Mouse (Mus musculus) CH12.LX (cell line): ENCODE measurements around the gene Trappc2l. TPM values are rescaled to one million over a fixed set of nuclear protein-coding genes. Genes with fewer than 3 reads are reported as not detected.
A peak's percentile ranks its signal among the peaks of the same experiment; 100 is the strongest.

ENCODE experiments used
- DNase-seq: peaks from one replicate; pipeline ENCODE4 v3.0.0-alpha.2; 2013; ENCODE audit errors: extremely low read depth
- H3K27ac ChIP-seq: 2 replicates; pipeline ENCODE4 v1.5.1; 2012; ENCODE audit warnings: low read depth, mild to moderate bottlenecking, control low read depth, moderate library complexity; ENCODE audit not compliant: insufficient read depth
- H3K27me3 ChIP-seq: replicated peaks from 2 replicates; pipeline ENCODE3; 2012; ENCODE audit warnings: inconsistent platforms
- H3K36me3 ChIP-seq, 2 experiments: replicated peaks in 1 of 2; 2 replicates each; pipeline versions ENCODE3 to v1.6.1; 2012; ENCODE audit warnings: inconsistent platforms in 1 of 2, low read length in 1 of 2, mild to moderate bottlenecking in 1 of 2, mixed read lengths in 1 of 2, moderate library complexity in 1 of 2; ENCODE audit not compliant: control insufficient read depth in 1 of 2, insufficient read depth in 1 of 2
- H3K4me1 ChIP-seq, 2 experiments: 2 replicates each; pipeline ENCODE4 v1.6.1; 2012; ENCODE audit warnings: inconsistent platforms in 1 of 2, moderate library complexity in 1 of 2; ENCODE audit not compliant: insufficient read depth in 2 of 2, control insufficient read depth in 1 of 2
- H3K4me2 ChIP-seq: 2 replicates; pipeline ENCODE4 v1.6.1; 2012; ENCODE audit warnings: low read depth, mild to moderate bottlenecking, control low read depth; ENCODE audit not compliant: poor library complexity, insufficient read depth, severe bottlenecking
- H3K4me3 ChIP-seq, 3 experiments: fragments of 150-350 bp in 1 of 3; sonication (generic) in 1 of 3; replicated peaks in 1 of 3; 2 replicates each; pipeline versions ENCODE3 to v1.5.1; 2011 to 2012; ENCODE audit warnings: low read depth in 2 of 3, low read length in 2 of 3, mild to moderate bottlenecking in 2 of 3, moderate library complexity in 2 of 3, control low read depth in 1 of 3, improper control_type of control experiment in 1 of 3, inconsistent platforms in 1 of 3, mixed read lengths in 1 of 3; ENCODE audit not compliant: poor library complexity in 1 of 3
- H3K79me2 ChIP-seq: replicated peaks from 2 replicates; pipeline ENCODE4 v1.6.1; 2012; ENCODE audit warnings: mild to moderate bottlenecking, moderate library complexity; ENCODE audit not compliant: control insufficient read depth, poor library complexity, insufficient read depth, severe bottlenecking; ENCODE audit errors: extremely low read depth
- H3K9ac ChIP-seq: 2 replicates; pipeline ENCODE4 v1.6.1; 2012; ENCODE audit warnings: low read depth, mild to moderate bottlenecking, control low read depth, moderate library complexity; ENCODE audit not compliant: insufficient read depth
- H3K9me3 ChIP-seq: replicated peaks from 2 replicates; pipeline ENCODE3; 2012; ENCODE audit warnings: low read length, inconsistent platforms, mixed read lengths
- CHD2 ChIP-seq: IDR thresholded peaks from 2 replicates; pipeline ENCODE4 v1.6.1; 2011; ENCODE audit warnings: low read length, improper control_type of control experiment
- CTCF ChIP-seq, 2 experiments: IDR thresholded peaks in 1 of 2; conservative IDR thresholded peaks in 1 of 2; 2 replicates each; pipeline ENCODE4 v1.5.1; 2011 to 2012; ENCODE audit warnings: low read depth in 2 of 2, low read length in 2 of 2, improper control_type of control experiment in 1 of 2, inconsistent platforms in 1 of 2, mild to moderate bottlenecking in 1 of 2, moderate library complexity in 1 of 2
- E2F4 ChIP-seq: IDR thresholded peaks from 2 replicates; pipeline ENCODE4 v1.6.1; 2011; ENCODE audit warnings: low read depth, low read length, improper control_type of control experiment; ENCODE audit not compliant: insufficient replicate concordance
- ELF1 ChIP-seq: IDR thresholded peaks from 2 replicates; pipeline ENCODE4 v1.6.1; 2014; ENCODE audit warnings: low read depth, mild to moderate bottlenecking, inconsistent platforms, low read length, improper control_type of control experiment
- IRF4 ChIP-seq: IDR thresholded peaks from 2 replicates; pipeline ENCODE4 v1.6.1; 2014; ENCODE audit warnings: low read depth, mild to moderate bottlenecking, inconsistent platforms, low read length, improper control_type of control experiment
- JUN ChIP-seq: IDR thresholded peaks from 2 replicates; pipeline ENCODE4 v1.6.1; 2011; ENCODE audit warnings: low read depth, mild to moderate bottlenecking, low read length, improper control_type of control experiment, moderate library complexity; ENCODE audit not compliant: insufficient read depth
- MAX ChIP-seq: IDR thresholded peaks from 2 replicates; pipeline ENCODE4 v1.6.1; 2011; ENCODE audit warnings: low read length, improper control_type of control experiment
- MAZ ChIP-seq: IDR thresholded peaks from 2 replicates; pipeline ENCODE4 v1.6.1; 2012; ENCODE audit warnings: low read depth, mild to moderate bottlenecking, inconsistent platforms, low read length, improper control_type of control experiment, moderate library complexity
- MEF2A ChIP-seq: IDR thresholded peaks from 2 replicates; pipeline ENCODE4 v1.6.1; 2014; ENCODE audit warnings: low read depth, mild to moderate bottlenecking, inconsistent platforms, low read length, improper control_type of control experiment, borderline replicate concordance
- MYC ChIP-seq: IDR thresholded peaks from 2 replicates; pipeline ENCODE4 v1.6.1; 2011; ENCODE audit warnings: low read depth, mild to moderate bottlenecking, improper control_type of control experiment, low read length
- POLR2AphosphoS2 ChIP-seq: IDR thresholded peaks from 2 replicates; pipeline ENCODE4 v1.6.1; 2011; ENCODE audit warnings: low read depth, low read length, improper control_type of control experiment
- RAD21 ChIP-seq: IDR thresholded peaks from 2 replicates; pipeline ENCODE4 v1.6.1; 2011; ENCODE audit warnings: low read depth, mild to moderate bottlenecking, low read length, improper control_type of control experiment, moderate library complexity
- RCOR1 ChIP-seq: conservative IDR thresholded peaks from 2 replicates; pipeline ENCODE4 v1.6.1; 2012; ENCODE audit warnings: low read depth, mild to moderate bottlenecking, inconsistent platforms, low read length, improper control_type of control experiment
- SIN3A ChIP-seq: IDR thresholded peaks from 2 replicates; pipeline ENCODE4 v1.6.1; 2012; ENCODE audit warnings: low read length, improper control_type of control experiment, inconsistent platforms
- SMC3 ChIP-seq: IDR thresholded peaks from 2 replicates; pipeline ENCODE4 v1.6.1; 2011; ENCODE audit warnings: low read depth, low read length, improper control_type of control experiment
- TBP ChIP-seq: conservative IDR thresholded peaks from 2 replicates; pipeline ENCODE4 v1.6.1; 2011; ENCODE audit warnings: low read depth, low read length, improper control_type of control experiment
- TCF12 ChIP-seq: IDR thresholded peaks from 2 replicates; pipeline ENCODE4 v1.6.1; 2014; ENCODE audit warnings: low read depth, mild to moderate bottlenecking, inconsistent platforms, low read length, improper control_type of control experiment
- USF1 ChIP-seq: IDR thresholded peaks from 2 replicates; pipeline ENCODE4 v1.6.1; 2014; ENCODE audit warnings: low read depth, mild to moderate bottlenecking, inconsistent platforms, low read length, improper control_type of control experiment
- ZC3H11A ChIP-seq: IDR thresholded peaks from 2 replicates; pipeline ENCODE4 v1.6.1; 2012; ENCODE audit warnings: low read depth, mild to moderate bottlenecking, inconsistent platforms, low read length, improper control_type of control experiment
- ZMIZ1 ChIP-seq: IDR thresholded peaks from 2 replicates; pipeline ENCODE4 v1.6.1; 2012; ENCODE audit warnings: low read depth, mild to moderate bottlenecking, inconsistent platforms, low read length, improper control_type of control experiment
- ZNF384 ChIP-seq: IDR thresholded peaks from 2 replicates; pipeline ENCODE4 v1.6.1; 2012; ENCODE audit warnings: low read depth, low read length, improper control_type of control experiment, inconsistent platforms
- dilution Hi-C: fragments of 300-500 bp; cut with MboI; formaldehyde crosslinking; loops from 2 replicates; pipeline ENCODE4 v1.14.3; 2020; ENCODE audit warnings: low sequenced_read_pairs; ENCODE audit not compliant: extremely low pct_unique_long_range_greater_than_20kb, extremely low pct_ligation_motif_present
- in situ Hi-C: fragments of 300-500 bp; cut with MboI; formaldehyde crosslinking; loops from 3 replicates; pipeline ENCODE4 v1.14.3; 2019; ENCODE audit warnings: low sequenced_read_pairs, low pct_ligation_motif_present, low pct_unique_long_range_greater_than_20kb, mixed read lengths
- polyA plus RNA-seq: library from polyadenylated mRNA; unstranded; fragments of >175 nt; gene quantifications from 2 replicates; pipeline ENCODE4 v1.2.1, GENCODE M21; 2012; ENCODE audit warnings: low read depth; ENCODE audit not compliant: insufficient read length
- total RNA-seq, 2 experiments: library from RNA; depleted of rRNA; stranded (reverse); fragments of 300-350 nt in 1 of 2; fragments of >200 nt in 1 of 2; gene quantifications; 2 replicates each; pipeline ENCODE4 v1.2.3; 2012 to 2014

Trappc2l gene
- total and polyA plus RNA-seq, 3 experiments: 15.7 to 67.0 (median 36.0) TPM

DNA sequence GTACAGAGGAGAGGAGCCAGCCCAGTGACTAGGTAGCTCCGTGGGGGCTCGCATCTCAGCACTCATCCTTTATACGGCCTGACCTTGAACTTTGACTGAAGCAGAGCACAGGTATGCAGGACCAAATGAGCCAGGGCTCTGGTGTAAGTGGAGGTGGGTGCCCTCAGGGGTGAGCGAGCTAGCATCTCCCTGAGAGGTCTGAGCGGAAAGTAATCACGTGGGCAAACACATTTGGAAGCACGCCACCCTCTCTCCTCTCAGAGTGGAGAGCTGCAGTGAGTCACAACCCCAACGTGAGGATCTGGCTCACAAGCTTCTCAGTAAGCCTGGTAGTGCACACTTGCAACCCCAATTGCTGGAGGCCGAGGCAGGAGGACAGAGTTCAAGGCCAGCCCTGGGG lies 30.6 kb downstream of the Trappc2l start:
- H3K9me3 ChIP-seq: no peaks in the 10 kb centered on the region
- H3K79me2 ChIP-seq: no peaks in the 10 kb centered on the region
- DNase-seq: no peak
- dilution Hi-C loops: no loop called here
- H3K4me3 ChIP-seq: no peak overlapping the region
- peaks cover 0 to 27% of the 10 kb centered on the region in 2 experiments; a peak in 2 of 4 replicates for H3K4me1 ChIP-seq
- TF ChIP-seq E2F4 (no peak), SIN3A (no peak), TCF12 (no peak), ZC3H11A (no peak), CHD2 (no peak), SMC3 (no peak), MAZ (no peak), ZNF384 (no peak), RAD21 (no peak), POLR2AphosphoS2 (no peak), MEF2A (no peak), MYC (no peak), JUN (no peak)
- TF ChIP-seq, all 38 proteins: peak for 0
- H3K36me3 ChIP-seq: peaks cover 86 to 100% of the 10 kb centered on the region in 2 experiments
- H3K9ac ChIP-seq: no peak overlapping the region
- H3K27me3 ChIP-seq: no peaks in the 10 kb centered on the region
- H3K4me2 ChIP-seq: no peak overlapping the region
- H3K27ac ChIP-seq: no peak overlapping the region
- in situ Hi-C loops: no loop called here

DNA sequence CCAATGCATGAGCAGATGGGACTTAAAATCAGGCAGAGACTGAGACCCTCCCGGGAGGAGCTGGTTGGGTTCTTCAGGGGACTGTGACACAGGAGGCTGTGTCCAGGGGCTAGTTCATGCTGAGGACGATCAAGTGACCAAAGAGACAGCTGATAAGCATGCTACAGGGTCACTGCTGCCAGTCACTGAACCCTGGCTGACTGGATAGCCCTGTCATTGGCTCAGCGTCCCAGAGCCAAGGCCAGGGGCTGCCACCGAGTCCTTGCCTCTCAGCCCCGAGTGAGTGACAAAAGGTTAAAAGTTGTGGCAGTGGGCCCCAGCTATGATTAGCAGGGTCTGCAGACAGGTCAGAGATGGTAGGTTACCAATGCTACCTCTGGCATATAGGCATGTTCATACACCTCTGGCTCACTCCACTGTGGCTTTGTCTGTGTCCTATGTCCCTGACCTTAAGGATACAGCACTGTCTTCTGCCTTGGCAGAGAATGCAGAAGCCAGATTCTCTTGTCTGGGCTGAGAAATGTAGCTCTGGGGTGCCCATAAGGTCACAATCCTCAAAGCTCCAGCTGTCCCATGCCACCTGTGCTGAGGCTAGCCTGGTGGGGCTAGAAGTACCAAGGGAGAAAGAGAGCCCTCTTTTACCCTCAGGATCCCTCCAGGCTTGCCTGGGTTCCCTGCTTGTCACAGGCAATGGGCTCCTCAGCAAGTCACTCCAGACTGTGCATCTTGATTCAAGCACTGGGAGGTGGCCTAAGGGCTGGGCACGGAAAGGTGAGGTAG lies 32.9 kb downstream of the Trappc2l start:
- dilution Hi-C loops (no loop called here), in situ Hi-C loops (no loop called here)
- no peak overlapping the region for H3K4me3 ChIP-seq
- H3K4me1 ChIP-seq: peaks cover 0 to 27% of the 10 kb centered on the region in 2 experiments; a peak in 2 of 4 replicates
- peaks cover 84 to 98% of the 10 kb centered on the region in 2 experiments for H3K36me3 ChIP-seq
- no peak overlapping the region for H3K4me2 ChIP-seq
- TF ChIP-seq RCOR1 (no peak), SMC3 (no peak), CTCF (conservative IDR thresholded peaks at IDR 0.05 in 1 of 2, IDR thresholded peaks at IDR 0.05 in 1 of 2; ENCODE audit: low read depth in 2 of 2, low read length in 2 of 2) (no peak), E2F4 (no peak), TBP (no peak), ELF1 (no peak), POLR2AphosphoS2 (no peak), ZMIZ1 (no peak), IRF4 (no peak), USF1 (no peak), MAX (no peak), RAD21 (no peak), CHD2 (no peak)
- H3K27ac ChIP-seq: 0 out of 2 replicates have a peak overlapping the region, but pooled peaks have one; percentile 8
- H3K79me2 ChIP-seq: no peaks in the 10 kb centered on the region
- DNase-seq: no peak
- no peaks in the 10 kb centered on the region for H3K9me3 ChIP-seq
- H3K27me3 ChIP-seq: no peaks in the 10 kb centered on the region
- H3K9ac ChIP-seq: no peak overlapping the region
